Mouse (Mus musculus): Measurements from ENCODE around the gene Cep170. TPM values are rescaled to one million over a fixed set of nuclear protein-coding genes. Genes with fewer than 3 reads are reported as not detected.

Gene Cep170
- polyA plus RNA-seq, 1 experiment: 39.1 TPM

GRCm38 (mm10) chr1:176762295-176762694 is 51.6 kb downstream of the Cep170 start:
- no peak overlapping the region for H3K4me3 ChIP-seq (ENCODE audit: insufficient read depth, low read length)
- TF ChIP-seq POLR2A (IDR thresholded peaks at IDR 0.05; ENCODE audit: extremely low read depth, insufficient read depth, low read length) (no peak), CTCF (IDR thresholded peaks at IDR 0.05; ENCODE audit: extremely low read depth, insufficient read depth, low read length) (no peak)
- no peaks in the 10 kb centered on the region; the same call in 1 of the 2 replicates for H3K4me1 ChIP-seq (ENCODE audit: control insufficient read depth, insufficient read depth, low read length)
- H3K27ac ChIP-seq (ENCODE audit: insufficient read depth, low read length): no peak overlapping the region

GRCm38 (mm10) chr1:176760673-176761072 is 53.2 kb downstream of the Cep170 start:
- Histone ChIP-seq H3K27ac (ENCODE audit: insufficient read depth, low read length) (no peak overlapping the region), H3K4me1 (ENCODE audit: control insufficient read depth, insufficient read depth, low read length) (peaks cover 1% of the 10 kb centered on the region), H3K4me3 (ENCODE audit: insufficient read depth, low read length) (no peak overlapping the region)
- no peak for TF ChIP-seq CTCF (IDR thresholded peaks at IDR 0.05; ENCODE audit: extremely low read depth, insufficient read depth, low read length)
- TF ChIP-seq POLR2A (IDR thresholded peaks at IDR 0.05; ENCODE audit: extremely low read depth, insufficient read depth, low read length): no peak

GRCm38 (mm10) chr1:176755586-176755985 is 58.3 kb downstream of the Cep170 start:
- Histone ChIP-seq H3K4me3 (ENCODE audit: insufficient read depth, low read length) (no peak overlapping the region), H3K4me1 (ENCODE audit: control insufficient read depth, insufficient read depth, low read length) (peaks cover 3% of the 10 kb centered on the region; the same call in 1 of the 2 replicates), H3K27ac (ENCODE audit: insufficient read depth, low read length) (no peak overlapping the region)
- TF ChIP-seq POLR2A (IDR thresholded peaks at IDR 0.05; ENCODE audit: extremely low read depth, insufficient read depth, low read length): no peak
- no peak for TF ChIP-seq CTCF (IDR thresholded peaks at IDR 0.05; ENCODE audit: extremely low read depth, insufficient read depth, low read length)

- no peak overlapping the region for H3K27ac ChIP-seq (ENCODE audit: insufficient read depth, low read length)
- TF ChIP-seq POLR2A (IDR thresholded peaks at IDR 0.05; ENCODE audit: extremely low read depth, insufficient read depth, low read length): no peak
- no peak for TF ChIP-seq CTCF (IDR thresholded peaks at IDR 0.05; ENCODE audit: extremely low read depth, insufficient read depth, low read length)
- peaks cover 3% of the 10 kb centered on the region; the same call in 1 of the 2 replicates for H3K4me1 ChIP-seq (ENCODE audit: control insufficient read depth, insufficient read depth, low read length)
- no peak overlapping the region for H3K4me3 ChIP-seq (ENCODE audit: insufficient read depth, low read length)
Measured at GRCm38 (mm10) chr1:176753861-176754718, 59.8 kb downstream of the Cep170 start.

- Histone ChIP-seq H3K4me1 (ENCODE audit: control insufficient read depth, insufficient read depth, low read length) (peaks cover 1% of the 10 kb centered on the region; the same call in 1 of the 2 replicates), H3K27ac (ENCODE audit: insufficient read depth, low read length) (no peak overlapping the region), H3K4me3 (ENCODE audit: insufficient read depth, low read length) (no peak overlapping the region)
- no peak for TF ChIP-seq CTCF (IDR thresholded peaks at IDR 0.05; ENCODE audit: extremely low read depth, insufficient read depth, low read length)
- no peak for TF ChIP-seq POLR2A (IDR thresholded peaks at IDR 0.05; ENCODE audit: extremely low read depth, insufficient read depth, low read length)
Measured at GRCm38 (mm10) chr1:176749708-176750107, 64.2 kb downstream of the Cep170 start.

GRCm38 (mm10) chr1:176732834-176733233 is 81.0 kb downstream of the Cep170 start:
- H3K4me3 ChIP-seq (ENCODE audit: insufficient read depth, low read length): no peak overlapping the region
- H3K27ac ChIP-seq (ENCODE audit: insufficient read depth, low read length): no peak overlapping the region
- TF ChIP-seq CTCF (IDR thresholded peaks at IDR 0.05; ENCODE audit: extremely low read depth, insufficient read depth, low read length) (no peak), POLR2A (IDR thresholded peaks at IDR 0.05; ENCODE audit: extremely low read depth, insufficient read depth, low read length) (no peak)
- H3K4me1 ChIP-seq (ENCODE audit: control insufficient read depth, insufficient read depth, low read length): no peaks in the 10 kb centered on the region

- H3K4me3 ChIP-seq (ENCODE audit: insufficient read depth, low read length): no peak overlapping the region
- no peak overlapping the region for H3K27ac ChIP-seq (ENCODE audit: insufficient read depth, low read length)
- no peaks in the 10 kb centered on the region for H3K4me1 ChIP-seq (ENCODE audit: control insufficient read depth, insufficient read depth, low read length)
- TF ChIP-seq CTCF (IDR thresholded peaks at IDR 0.05; ENCODE audit: extremely low read depth, insufficient read depth, low read length) (no peak), POLR2A (IDR thresholded peaks at IDR 0.05; ENCODE audit: extremely low read depth, insufficient read depth, low read length) (no peak)
Measured at GRCm38 (mm10) chr1:176730528-176730927, 83.3 kb downstream of the Cep170 start.

- TF ChIP-seq POLR2A (IDR thresholded peaks at IDR 0.05; ENCODE audit: extremely low read depth, insufficient read depth, low read length): no peak
- TF ChIP-seq CTCF (IDR thresholded peaks at IDR 0.05; ENCODE audit: extremely low read depth, insufficient read depth, low read length): no peak
- Histone ChIP-seq H3K27ac (ENCODE audit: insufficient read depth, low read length) (no peak overlapping the region), H3K4me3 (ENCODE audit: insufficient read depth, low read length) (no peak overlapping the region), H3K4me1 (ENCODE audit: control insufficient read depth, insufficient read depth, low read length) (no peaks in the 10 kb centered on the region)
Measured at GRCm38 (mm10) chr1:176727372-176727771, 86.5 kb downstream of the Cep170 start.

- no peak overlapping the region for H3K4me3 ChIP-seq (ENCODE audit: insufficient read depth, low read length)
- TF ChIP-seq CTCF (IDR thresholded peaks at IDR 0.05; ENCODE audit: extremely low read depth, insufficient read depth, low read length) (no peak), POLR2A (IDR thresholded peaks at IDR 0.05; ENCODE audit: extremely low read depth, insufficient read depth, low read length) (no peak)
- no peak overlapping the region for H3K27ac ChIP-seq (ENCODE audit: insufficient read depth, low read length)
- no peaks in the 10 kb centered on the region for H3K4me1 ChIP-seq (ENCODE audit: control insufficient read depth, insufficient read depth, low read length)
Measured at GRCm38 (mm10) chr1:176724771-176725170, 89.1 kb downstream of the Cep170 start.

Measured in cortical plate, adult 2 months (tissue).